Mouse (Mus musculus) cortical plate, adult 2 months (tissue): Measurements from ENCODE around the gene Dnajc28. TPM values are rescaled to one million over a fixed set of nuclear protein-coding genes. Genes with fewer than 3 reads are reported as not detected.

Source experiments
- H3K27ac ChIP-seq: fragments of 200-500 bp; 2 replicates; pipeline ENCODE4 v1.5.1; 2012; ENCODE audit warnings: low read length, control low read depth, inconsistent platforms; ENCODE audit not compliant: insufficient read depth
- H3K4me1 ChIP-seq: fragments of 200-500 bp; 2 replicates; pipeline ENCODE4 v1.6.1; 2011; ENCODE audit warnings: low read length; ENCODE audit not compliant: control insufficient read depth, insufficient read depth
- H3K4me3 ChIP-seq: fragments of 200-500 bp; 2 replicates; pipeline ENCODE4 v1.5.1; 2011; ENCODE audit warnings: mild to moderate bottlenecking, low read length, control low read depth; ENCODE audit not compliant: insufficient read depth
- CTCF ChIP-seq: fragments of 200-500 bp; IDR thresholded peaks from 2 replicates; pipeline ENCODE4 v1.5.1; 2011; ENCODE audit warnings: mild to moderate bottlenecking, control low read depth, low read length; ENCODE audit not compliant: insufficient read depth; ENCODE audit errors: extremely low read depth
- POLR2A ChIP-seq: fragments of 200-500 bp; IDR thresholded peaks from 2 replicates; pipeline ENCODE4 v1.6.1; 2011; ENCODE audit warnings: mild to moderate bottlenecking, low read length, control low read depth; ENCODE audit not compliant: insufficient read depth; ENCODE audit errors: extremely low read depth
- polyA plus RNA-seq: library from polyadenylated mRNA; depleted of rRNA; stranded (reverse); fragments of >200 nt; gene quantifications from 2 replicates; pipeline ENCODE4 v1.2.3, GENCODE M21; 2012

Dnajc28 gene
- polyA plus RNA-seq, 1 experiment = 8.2 TPM

DNA sequence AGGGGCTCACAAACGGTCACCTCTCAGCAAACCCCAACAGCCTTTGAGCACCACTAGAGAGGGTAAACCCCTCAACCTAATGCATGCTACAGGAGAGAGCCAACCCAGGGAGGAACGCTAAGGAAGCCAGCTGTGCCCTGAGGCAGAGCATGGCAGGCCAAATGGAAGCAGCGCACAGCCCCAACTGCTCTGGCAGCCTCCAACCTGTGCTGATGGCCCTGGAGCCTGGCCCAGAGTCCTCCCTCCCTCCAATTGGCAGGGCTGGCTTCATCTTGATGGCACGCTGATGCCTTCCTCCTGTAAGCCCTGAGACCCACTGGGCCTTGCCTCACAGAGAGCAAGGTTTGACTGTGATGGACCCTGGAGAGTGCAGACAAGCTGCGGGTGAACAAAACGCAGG is 23.8 kb downstream of the Dnajc28 start:
- no peak overlapping the region for H3K27ac ChIP-seq
- TF ChIP-seq POLR2A (no peak), CTCF (no peak)
- no peaks in the 10 kb centered on the region; the same call in 1 of the 2 replicates for H3K4me1 ChIP-seq
- no peak overlapping the region for H3K4me3 ChIP-seq

DNA sequence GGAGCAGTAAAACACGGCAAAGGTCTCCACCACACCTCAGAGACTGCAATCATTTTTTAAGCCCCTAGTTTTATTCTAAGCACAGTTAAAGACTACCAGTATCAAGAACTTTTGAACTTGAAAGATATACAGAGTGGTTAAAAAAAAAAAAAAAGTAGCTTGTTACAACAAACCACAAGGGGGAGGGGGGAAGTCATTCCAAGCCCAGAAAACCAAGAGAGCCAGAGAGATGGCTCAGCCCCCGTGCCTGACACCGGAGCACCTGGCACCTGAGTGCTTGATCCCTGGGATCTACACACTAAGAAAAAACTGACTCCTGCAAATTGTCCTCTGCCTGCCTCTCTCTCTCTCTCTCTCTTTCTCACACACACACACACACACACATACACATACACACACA is 25.6 kb downstream of the Dnajc28 start:
- H3K27ac ChIP-seq = no peak overlapping the region
- no peak overlapping the region for H3K4me3 ChIP-seq
- TF ChIP-seq CTCF (no peak), POLR2A (no peak)
- H3K4me1 ChIP-seq = no peaks in the 10 kb centered on the region; the same call in 1 of the 2 replicates

DNA sequence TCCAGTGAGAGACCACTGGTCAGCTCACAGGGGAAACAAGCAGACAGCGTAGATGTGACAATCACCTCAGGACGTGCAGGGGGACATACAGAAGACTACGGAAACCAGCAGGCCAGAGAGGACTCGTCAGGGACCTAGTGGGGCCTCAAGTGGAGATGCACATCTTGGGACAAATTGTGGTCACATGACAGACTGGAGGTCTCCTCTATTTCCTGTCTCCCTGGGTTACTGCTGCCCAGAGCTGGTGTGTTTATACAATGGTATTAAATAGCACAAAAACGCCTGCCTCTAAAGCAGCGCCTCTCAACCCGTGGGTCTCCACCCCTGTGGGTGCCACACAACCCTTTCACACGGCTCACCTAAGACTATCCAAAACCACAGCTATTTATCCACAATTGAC is 26.7 kb downstream of the Dnajc28 start:
- no peak overlapping the region for H3K27ac ChIP-seq
- H3K4me1 ChIP-seq = no peaks in the 10 kb centered on the region; the same call in 1 of the 2 replicates
- no peak overlapping the region for H3K4me3 ChIP-seq
- TF ChIP-seq POLR2A (no peak), CTCF (no peak)

DNA sequence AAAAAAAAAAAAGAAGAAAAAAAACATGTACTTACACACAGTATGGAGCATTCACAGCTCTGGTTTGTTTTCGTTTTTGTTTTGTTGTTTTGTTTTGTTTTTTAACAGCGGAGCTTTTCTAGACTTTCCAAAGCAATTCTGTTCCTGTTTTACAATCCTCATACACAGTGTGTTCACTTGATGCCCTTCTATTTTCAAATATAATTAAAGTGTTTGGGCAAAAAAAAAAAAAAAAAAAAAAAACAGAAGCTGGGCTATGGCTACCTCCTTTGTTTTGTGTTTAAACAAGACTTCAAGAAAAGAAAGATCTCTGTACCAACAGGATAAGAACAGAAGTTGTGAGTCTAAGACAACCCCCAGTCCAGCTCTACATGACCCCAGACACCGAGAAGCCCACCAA is 30.1 kb downstream of the Dnajc28 start:
- Histone ChIP-seq H3K27ac (no peak overlapping the region), H3K4me1 (no peaks in the 10 kb centered on the region), H3K4me3 (no peak overlapping the region)
- no peak for TF ChIP-seq CTCF
- TF ChIP-seq POLR2A = no peak

DNA sequence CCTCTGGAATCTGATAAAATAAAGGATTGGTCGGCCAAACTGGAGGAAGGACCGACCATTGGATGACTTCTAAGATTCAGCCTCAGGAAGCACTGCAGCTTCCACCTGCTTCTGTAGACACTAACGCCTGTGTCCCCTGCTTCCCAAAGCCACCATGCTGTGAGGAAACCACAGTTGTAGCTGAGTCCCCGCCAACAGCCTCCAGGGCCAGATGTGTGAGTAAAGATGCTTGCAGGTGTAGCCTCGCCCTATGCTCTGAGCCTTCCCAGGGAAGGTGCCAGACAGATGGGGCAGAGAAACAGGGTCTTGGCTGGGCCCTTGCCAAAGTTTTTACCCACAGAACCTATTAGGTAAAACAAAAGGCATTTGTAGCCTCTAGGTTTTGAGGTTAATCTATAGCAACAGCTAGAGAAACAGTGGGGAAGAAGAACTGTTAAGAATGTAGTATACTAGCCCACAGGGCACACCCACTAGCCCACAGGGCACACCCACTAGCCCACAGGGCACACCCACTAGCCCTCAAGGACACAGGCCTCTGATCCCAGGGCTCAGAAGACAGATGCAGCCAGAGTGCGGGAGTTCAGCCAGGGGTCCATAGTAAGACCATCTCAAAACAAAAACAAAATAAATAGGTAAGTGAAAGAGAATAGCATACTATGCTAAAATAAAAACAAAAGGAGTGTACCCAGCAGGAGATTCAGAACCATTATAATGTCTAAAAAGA is 30.9 kb downstream of the Dnajc28 start:
- H3K4me3 ChIP-seq = no peak overlapping the region
- no peaks in the 10 kb centered on the region for H3K4me1 ChIP-seq
- H3K27ac ChIP-seq = no peak overlapping the region
- no peak for TF ChIP-seq CTCF

DNA sequence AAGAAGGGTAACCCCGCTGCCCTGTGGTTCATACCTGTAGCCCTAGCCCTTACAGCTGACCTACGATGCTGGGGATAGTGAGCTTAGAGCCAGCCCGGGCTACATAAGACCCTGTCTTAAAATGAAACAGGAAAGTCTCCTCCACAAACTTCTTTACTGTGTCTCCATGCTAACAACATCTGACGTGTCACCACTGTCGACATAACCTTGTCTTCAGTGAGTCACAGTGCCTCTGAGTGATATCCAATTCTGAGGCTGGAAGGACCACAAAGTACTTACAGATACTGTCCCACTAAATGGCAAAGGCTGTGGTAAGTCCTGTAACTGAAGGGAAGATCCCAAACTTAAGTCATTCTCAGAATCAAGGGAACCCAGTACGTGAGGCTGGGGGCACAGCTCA is 32.6 kb downstream of the Dnajc28 start:
- Histone ChIP-seq H3K27ac (no peak overlapping the region), H3K4me3 (no peak overlapping the region), H3K4me1 (no peaks in the 10 kb centered on the region)
- TF ChIP-seq POLR2A (no peak), CTCF (no peak)

DNA sequence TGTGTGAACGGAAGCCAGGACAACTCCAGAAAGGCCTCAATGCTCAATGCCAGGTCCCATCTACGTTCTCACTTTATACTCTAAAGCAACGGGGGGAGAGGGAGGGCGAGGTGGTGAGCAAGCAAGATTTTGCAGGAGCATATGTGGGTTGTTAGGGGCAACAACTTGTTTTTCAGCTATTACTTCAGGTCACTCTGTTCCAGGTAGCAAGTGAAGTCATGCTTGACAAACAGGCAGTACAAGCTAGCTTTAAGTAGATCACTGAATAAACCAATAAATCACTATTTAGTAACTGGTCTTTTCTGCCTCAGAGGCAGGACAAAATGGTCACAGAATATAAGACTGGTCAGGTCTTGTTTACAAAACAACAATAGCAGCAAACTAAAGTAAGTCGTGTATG is 33.2 kb downstream of the Dnajc28 start:
- no peak for TF ChIP-seq POLR2A
- no peak for TF ChIP-seq CTCF
- Histone ChIP-seq H3K4me1 (no peaks in the 10 kb centered on the region), H3K27ac (no peak overlapping the region), H3K4me3 (no peak overlapping the region)

DNA sequence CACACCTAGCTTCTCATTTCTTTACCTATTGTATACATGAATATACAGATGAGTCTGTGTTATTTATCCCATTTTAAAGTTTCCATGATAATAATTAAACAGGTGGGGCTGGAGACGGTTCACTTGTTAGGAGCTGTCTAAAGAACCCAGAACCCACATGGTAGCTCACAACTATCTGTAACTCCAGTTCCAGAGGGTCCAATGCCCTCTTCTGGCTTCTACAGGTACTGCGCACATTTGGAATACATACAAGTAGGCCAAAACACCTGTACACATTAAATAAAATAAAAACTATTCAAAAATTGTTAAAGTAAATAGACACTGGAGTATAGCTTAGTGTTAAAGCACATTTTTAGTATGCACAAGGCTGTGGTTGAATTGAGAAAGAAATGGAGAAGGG is 36.5 kb downstream of the Dnajc28 start:
- H3K4me3 ChIP-seq = no peak overlapping the region
- H3K4me1 ChIP-seq = no peaks in the 10 kb centered on the region
- TF ChIP-seq POLR2A = no peak
- 0 out of 2 replicates have a peak, but pooled peaks have one; percentile 16 for TF ChIP-seq CTCF
- no peak overlapping the region for H3K27ac ChIP-seq

DNA sequence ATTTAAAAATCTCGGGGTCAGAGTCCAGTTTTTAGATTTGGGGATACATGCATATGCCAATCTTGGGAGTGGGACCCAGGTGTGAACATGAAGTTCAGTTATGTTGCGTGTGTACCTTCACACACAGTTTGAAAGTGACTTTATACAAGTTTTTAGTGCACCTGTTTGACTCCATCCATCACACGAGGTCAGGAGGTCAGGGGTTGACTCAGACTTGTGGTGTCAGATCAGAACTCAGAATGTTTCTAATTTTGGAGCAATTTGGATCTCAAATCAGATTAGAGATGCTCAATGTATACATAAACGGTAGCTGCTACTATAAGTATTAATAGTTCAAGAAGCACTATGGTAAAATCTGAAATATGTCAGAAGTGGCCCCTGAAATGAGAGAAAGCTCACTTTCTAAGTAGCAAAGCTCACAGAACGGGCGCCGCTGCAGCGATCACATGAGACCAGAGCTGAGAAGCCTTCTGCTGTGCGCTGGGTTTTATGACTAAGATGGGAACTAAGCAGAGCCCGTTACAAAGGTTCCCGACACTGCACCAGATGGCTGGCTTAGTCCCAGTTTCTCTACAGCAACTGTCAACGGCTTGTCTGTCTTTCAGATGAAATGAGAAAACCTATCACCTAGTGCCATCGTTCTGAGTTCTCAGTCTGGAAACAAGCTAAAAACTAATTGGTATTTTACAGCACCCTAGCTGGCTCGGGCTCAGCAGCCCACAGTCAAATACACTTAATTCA is 39.7 kb downstream of the Dnajc28 start:
- H3K4me1 ChIP-seq = no peaks in the 10 kb centered on the region
- TF ChIP-seq POLR2A (no peak), CTCF (no peak)
- H3K27ac ChIP-seq = no peak overlapping the region
- no peak overlapping the region for H3K4me3 ChIP-seq

DNA sequence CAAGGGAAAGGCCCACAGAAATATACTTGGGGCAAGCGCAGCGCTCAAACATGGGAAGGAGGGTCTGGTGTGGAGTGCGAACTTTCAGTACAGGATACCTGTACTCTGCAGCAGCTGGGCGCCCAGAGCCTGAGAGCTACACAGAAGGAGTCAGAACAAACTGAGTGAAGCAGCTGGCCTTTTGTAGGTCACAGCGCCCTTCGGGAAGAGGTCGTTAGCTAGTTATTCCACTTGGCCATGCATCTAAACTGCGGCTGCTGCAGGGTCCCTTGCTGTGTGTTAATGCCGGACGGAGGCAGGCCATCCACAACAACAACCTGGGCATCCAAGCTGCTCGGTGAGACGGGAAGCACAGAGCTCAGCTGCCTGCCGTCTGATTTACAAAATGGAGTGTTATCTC is 43.7 kb downstream of the Dnajc28 start:
- Histone ChIP-seq H3K4me3 (no peak overlapping the region), H3K4me1 (no peaks in the 10 kb centered on the region), H3K27ac (no peak overlapping the region)
- TF ChIP-seq POLR2A (no peak), CTCF (no peak)
